Mouse (Mus musculus): ENCODE measurements around the gene Ide.

Ide gene

DNA sequence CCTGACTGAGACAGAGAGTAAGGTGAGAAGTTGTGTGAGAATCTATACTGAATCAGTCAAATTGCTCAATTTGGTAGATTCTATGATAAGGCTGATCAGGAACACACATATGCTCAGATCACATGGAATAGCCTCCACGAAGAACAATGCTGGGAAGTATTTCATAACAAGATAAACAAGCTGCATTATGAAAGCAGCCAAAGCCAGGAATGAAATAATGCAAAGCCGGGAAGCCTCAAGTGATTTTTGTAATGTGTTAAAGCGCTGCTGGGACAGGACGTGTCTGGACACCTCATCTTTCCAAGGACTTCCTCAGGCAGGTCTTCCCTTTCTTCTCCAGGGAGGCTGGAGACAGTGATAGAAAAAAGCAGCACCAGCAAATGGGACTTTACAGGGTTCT lies 4.9 kb downstream of the Ide start:
- no peak for DNase-seq

DNA sequence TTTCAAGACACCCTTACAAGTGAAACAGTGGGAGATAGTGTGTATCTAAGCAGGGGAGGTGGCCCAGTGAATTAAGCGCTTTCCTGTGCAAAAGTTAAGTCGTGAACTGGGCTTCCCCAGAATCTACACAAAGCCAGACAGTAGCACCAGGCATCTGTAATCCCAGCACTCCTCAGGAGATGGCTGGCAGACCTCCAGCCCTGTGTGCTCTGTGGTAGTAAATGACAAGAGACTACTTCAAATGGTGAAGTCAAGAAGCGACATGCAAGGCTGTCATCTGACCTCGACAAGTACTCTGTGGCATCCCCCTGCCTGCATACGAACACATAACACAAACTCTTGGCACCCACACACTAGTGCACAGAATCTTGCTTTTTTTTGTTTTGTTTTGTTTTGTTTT lies 10.4 kb downstream of the Ide start:
- DNase-seq: no peak

DNA sequence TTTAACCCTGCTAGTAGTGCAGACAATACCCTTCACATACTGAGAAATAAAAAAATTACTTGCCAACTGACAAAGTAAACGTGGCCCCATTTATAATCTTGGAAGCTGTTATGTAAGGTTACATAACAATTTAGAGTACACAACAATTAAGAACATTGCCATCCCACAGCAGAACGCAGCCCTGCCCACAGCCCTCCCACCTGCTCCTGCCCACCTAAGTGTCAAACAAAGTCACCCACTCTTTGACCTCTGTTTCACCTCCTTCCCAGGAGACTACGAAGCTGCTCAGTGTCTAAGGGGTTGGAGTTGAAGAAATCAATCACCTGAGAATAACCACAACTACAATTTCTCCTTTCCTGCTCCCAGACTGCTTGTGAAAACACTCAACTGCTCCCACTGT lies 14.1 kb downstream of the Ide start:
- no peak for DNase-seq

DNA sequence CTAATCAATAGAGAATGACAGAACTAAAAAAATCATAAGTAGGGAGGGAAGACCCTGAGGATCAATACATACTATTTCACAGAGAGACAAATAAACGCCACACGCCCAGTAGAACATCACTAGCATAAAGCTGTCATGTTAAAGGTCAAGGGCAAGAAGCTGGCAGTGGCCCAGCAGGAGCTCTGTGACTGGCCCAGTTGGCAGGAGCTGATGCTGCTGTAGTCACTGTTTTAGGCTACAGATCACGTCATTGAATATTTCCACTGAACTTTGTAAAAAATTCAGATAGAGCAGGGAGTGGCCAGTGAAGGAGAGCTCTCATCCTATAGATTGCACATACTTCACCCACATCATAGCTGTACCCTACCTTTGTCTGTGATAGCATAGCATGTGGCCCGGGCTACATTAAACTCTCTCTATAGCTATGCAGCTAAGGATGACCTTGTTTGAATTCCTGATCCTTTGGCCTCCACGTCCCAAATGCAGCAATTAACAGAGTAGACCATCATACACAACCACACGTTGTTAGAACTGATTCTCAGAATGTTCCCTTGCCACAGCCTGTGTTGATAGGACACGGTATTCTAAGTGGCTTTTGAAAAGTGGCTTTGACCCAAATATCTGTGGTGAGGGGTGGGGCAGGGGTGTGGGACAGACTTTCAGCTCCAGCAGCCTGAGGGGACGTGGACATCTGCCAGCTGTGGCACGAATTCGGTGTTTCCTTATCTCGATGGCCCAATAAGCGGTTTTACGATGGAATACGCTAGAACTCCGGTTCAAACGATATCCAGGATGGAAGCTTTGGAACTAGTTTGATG lies 16.6 kb downstream of the Ide start:
- no peak for DNase-seq

DNA sequence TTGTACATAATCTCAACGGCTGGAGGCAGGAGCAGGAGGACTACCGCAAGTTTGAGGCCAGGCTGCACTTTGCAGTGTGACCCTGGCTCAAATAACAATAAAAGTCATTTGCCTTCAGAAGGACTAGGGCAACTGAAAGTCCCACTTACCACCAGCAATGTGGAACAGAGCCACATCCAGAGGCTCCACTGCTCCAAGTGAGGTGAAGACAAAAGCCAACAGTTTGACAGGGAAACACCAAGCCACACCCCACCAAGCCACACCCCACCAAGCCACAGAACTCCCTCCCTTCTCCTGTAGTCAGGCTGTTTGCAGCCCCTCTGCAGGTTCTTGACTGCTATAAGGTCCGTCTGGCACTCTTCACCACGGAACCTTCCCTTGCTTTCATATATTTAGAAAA lies 20.3 kb downstream of the Ide start:
- DNase-seq: no peak

DNA sequence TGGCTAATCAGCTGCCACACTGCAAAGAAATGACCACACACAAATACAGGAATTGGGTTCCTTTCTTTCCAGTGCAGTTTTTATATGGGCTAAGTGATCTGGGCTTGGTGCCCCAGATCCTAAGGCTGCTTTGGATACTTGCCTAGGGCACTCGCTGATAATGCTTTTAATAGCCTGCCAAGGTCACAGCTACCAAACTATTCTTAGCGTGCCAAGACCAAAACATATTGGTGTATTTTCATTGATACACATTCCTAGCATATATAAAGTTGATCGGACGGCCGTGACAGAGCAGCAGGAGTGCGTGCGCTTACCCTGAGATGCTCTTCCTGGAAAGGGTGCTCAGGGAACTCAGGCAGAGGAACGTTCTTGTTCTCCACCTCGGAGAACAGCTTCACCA lies 22.6 kb downstream of the Ide start:
- no peak for DNase-seq

DNA sequence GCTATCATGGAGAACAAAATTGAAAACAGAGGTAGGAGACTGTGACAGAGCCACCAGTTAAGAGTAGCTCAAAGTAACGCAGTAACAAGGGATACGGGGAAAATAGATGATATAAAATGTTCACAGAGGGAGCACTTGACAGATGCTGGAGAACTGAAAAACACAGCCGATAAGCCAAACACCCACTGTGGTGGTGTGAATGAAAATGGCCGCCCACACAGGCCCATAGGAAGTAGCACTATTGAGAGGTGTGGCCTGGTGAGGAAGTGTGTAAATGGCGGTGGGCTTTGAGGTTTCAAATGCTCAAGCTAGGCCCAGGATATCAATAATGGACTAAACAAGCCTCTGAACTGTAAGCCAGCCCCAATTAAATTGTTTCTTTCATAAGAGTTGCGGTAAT lies 26.2 kb downstream of the Ide start:
- no peak for DNase-seq

DNA sequence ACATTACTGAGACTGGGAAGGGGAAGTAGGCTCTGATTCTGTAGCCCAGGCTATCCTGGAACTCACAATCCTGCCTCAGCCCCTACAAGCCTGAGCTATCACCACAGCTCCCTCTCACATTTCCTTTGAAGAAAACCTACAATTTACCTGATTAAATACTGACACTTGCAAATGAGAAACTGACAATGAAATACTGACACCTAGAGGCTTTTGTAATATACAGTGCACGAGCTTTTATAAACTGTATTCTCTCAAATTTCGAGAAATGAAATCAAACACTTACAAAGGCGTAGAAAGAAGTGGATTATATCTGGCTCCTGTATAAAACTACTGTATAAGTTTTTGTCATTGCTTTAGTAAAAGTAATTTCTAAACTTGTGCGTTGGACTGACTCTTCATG lies 27.5 kb downstream of the Ide start:
- no peak for DNase-seq

DNA sequence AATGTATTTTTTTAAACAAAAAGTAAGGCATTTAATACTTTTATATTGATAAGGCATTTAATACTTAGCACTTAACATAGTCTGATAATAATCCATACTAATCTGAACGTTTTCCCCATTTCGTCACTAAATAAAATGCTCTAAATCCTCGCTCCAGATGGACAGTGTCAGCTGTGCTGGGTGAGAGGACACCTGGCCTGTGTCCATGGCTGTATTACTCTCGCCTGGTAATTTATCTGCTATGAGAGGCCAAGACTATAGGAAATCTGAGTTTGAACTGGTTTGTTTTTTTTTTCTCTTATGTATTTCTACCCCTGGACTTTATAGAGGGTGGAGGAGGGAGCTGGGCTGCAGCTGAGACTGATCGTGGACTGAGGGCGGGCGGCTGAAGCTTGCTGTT lies 28.7 kb downstream of the Ide start:
- no peak for DNase-seq

DNA sequence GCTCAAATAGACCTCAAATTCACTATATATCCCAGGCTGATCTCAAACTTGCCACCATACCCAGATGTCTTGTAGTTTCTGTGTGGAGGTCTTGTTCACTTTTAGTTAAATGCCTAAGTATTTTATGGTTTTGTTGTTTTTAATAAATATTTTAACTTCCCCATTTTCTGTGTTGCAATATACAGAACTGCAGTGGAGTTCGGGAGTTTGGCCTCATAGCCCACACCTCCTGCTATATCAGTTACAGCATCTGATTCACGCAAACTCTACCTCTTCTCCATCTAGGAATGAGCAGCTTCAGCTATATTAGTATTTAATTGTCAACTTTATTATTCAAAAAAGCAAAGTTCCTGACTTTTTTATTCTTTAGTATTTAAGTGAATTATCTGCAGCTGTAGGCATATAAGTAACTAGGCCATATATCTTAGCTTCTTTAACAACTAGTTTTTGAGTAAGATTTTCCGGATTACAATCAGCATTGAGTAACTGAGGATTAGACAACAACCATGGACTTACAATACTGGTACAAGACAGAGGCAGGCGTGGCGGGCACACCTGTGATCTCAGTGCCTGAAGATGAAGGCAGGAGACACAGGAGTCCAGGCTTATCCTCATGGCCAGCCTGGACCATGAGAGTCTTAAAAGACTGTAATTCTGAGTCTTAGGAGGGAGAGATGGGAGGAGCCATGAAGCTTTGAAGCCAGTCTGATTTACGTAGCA lies 29.7 kb downstream of the Ide start:
- no peak for DNase-seq

DNA sequence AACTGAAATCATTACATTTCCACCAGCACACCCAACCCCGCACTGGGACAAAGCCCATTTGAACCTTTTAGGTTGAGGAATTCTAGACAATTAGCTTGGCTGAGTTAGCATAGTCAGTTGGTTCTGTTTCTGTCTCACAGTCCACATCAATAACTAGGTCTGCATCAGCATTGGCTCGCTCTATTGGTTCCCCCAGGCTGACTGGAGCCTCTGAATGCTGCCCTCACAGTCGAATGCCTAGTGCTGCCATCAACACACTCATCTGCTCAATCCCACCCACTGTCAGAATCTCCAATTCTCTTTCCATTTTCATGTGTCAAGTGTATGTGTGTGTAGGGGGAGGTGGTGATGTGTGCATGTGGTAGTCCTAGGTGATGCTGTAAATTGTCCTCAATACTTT lies 31.5 kb downstream of the Ide start:
- no peak for DNase-seq

DNA sequence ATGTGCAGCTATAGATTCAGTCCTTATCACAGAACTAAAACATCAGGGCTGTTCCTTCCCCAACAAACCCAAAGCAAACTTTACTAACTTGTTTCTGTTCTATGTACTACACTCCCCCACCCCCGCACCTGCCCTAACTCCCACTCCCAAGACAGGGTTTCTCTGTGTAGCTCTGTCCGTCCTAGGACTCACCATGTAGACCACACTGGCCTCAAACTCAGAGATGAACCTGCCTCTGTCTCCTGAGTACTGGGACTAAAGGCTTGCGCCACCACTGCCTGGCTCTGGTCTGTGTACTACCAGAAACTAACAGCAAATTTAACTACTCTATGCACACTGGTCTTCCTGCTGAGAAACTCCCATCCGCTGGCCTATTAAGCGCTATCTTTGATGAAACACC lies 32.8 kb downstream of the Ide start:
- DNase-seq: no peak

DNA sequence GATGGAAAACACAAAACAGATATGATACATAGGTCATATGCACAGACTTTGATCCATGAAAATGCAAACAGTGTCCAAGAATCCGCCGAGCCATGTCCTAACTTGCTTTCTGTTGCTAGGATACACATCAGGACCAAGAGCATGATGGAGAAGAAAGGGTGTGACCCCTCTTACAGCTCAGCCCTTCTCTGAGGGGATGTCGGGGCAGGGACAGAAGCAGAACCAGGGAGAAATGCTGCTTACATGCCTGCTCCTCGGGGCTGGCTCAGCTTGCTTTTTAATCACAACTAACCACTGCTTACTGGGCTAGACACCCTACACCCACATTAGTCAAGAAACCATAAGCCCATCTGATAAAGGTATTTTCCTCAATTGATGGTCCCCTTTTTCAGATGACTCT lies 33.6 kb downstream of the Ide start:
- DNase-seq: no peak

DNA sequence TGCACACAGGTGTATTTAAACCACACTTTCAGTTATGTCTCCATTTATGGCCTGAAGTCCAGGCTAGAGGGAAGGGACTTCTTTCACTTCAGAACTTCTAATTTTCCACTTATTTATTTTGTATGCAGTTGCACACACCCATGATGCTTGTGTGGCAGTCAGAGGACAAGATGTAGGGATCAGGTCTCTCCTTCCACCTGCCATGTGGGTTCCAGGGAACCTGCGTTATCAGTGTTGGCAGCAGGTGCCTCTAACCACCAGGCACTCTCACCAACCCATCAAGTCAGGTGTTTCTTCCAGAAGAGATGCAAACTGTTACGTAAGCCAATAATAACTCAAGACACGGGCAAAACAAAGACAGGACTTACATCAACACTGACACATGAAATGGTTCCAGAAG lies 35.9 kb downstream of the Ide start:
- DNase-seq: no peak

DNA sequence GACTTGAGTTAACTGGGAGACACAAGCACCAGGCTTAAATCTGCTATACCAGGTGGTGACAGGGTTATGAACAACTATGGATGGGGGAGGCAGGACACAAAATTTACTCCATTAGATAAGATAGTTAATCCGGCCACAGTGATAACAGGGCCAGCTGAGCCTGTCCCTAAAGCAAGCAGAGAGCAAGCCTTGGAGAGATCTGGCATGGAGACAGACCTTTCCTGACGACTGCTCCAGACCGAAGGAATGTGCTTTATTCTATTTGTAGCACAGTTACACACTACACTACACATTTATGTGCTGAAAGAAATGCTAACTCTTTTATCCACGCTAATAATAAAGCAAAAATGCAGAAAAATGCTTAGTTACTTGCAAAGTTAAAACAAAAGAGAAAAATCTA lies 46.0 kb downstream of the Ide start:
- no peak for DNase-seq

DNA sequence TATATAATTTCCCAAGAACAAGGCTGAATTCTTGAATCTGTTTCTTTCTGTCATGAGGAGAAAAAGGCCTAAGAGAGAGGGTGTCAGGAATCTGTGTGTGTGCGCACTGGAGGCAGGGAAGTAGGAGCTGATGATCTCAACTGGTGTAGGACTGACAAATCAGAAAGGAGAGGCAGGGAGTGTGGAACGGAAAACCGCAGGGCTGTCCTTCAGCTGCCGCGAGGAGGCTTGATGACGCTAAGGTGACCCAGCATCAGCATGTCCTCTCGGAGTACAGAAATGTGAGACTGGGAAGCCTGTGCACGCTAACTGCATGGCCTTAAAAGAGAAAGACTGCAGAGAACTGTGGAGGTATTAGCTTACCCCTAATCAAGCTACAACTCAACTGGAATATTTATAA lies 46.7 kb downstream of the Ide start:
- DNase-seq: no peak

DNA sequence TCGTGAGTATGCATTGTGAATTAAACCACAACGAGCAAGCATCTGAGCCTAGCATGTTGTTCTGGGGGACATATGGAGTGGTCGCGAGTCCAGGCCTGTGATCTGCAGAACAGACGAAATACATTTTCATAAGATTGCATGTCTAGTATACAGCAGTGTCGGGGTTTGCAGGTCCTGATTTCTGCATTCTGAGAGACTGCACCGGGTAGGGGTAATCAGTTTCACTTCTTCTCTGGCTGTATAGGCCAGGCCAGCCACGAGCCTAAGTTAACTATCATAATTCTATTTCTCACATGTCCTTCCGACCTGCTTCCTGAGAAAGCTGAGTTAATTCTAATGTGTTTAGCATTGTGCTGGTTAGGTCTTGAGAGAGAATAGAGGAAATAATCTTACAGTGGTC lies 52.9 kb downstream of the Ide start:
- DNase-seq: no peak

DNA sequence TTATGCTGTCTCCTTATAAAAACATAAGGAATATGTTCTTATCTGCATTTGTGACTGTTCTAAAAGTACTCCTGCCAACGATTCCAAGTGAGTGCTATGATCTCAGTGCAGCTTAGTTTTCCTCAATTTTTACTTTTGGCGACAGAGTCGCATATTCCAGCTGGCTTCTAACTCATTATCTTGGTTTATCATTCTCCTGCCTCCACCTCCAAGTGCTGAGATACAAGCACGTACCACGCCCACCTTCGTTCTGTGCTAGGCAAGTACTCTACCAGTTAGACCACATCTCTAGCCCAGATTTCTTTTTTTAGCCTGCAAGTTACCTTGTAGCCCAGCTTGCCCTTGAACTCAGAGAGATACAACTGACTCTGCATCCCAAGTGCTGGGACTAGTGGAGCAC lies 54.5 kb downstream of the Ide start:
- DNase-seq: no peak

DNA sequence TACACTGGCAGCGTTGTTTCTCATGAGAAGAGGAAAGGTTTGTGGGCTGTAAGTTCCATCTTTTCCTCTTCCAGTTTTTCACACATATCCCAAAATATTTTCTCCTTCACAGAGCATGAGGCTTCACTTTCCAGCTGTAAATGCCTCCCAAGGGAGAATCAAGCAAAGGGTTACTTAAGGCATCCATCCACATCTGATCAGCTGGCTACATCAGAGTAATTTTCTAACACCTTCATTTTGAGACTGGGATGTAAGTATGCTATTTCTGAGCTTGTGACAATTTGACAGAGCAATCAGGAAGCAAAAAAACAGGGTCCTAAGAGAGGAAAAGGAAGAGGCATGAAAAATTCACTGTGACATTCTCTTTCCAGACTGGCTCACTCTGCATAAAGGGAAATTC lies 55.9 kb downstream of the Ide start:
- DNase-seq: no peak

DNA sequence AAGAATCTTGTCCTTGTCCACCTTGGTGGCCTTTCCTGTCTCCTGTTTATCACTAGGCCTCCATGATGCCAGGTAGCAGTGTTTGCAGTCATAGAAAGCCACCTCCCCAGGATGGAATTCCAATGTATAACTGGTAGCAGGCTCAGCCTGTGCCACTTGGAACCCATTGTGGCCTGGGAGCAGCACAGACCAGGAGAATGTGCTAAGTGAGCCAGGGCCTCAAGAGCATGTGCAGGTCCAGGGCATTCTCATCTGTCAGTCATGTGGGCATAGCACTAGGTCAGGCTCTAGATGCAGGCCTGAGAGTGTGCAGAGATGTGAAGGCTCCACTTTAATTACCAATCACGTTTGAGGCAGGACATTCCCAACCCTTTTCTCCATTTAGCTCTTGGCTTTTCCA lies 58.5 kb downstream of the Ide start:
- DNase-seq: no peak

DNA sequence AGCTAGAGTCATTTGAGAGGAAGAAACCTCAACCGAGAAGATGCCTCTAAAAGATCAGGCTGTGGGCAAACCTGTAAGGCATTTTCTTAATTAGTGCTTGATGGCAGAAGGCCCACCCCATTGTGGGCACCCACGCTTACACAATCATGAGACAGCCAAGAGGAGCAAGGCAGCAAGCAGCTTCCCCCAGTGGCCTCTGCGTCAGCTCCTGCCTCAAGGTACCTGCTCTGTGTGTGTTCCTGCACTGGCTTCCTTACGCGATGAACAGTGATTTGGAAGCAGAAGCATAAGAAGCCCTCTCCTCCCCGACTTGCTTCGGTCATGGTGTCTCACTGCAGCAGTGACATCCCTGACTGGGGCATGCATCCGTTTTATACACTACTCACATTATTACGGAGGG lies 62.1 kb downstream of the Ide start:
- DNase-seq: no peak

DNA sequence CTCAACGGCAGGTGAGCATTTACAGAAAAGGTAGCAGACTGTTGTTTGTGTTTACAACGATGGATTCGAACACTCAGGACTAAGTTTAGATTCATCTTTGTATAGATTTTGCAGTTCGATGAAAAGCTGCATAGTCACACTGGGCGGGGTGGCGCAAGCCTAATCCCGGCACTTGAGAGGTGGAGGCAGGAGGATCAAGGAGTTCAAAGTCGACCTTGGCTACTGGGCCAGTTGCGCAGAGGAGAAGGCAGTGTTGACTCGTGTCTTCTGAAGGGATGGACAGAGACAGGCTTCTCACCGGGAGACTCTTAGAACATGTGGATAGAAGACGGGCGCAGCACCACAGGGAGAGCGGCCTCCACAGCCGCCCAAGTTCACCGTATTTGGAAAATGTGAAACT lies 68.5 kb downstream of the Ide start:
- DNase-seq: no peak

DNA sequence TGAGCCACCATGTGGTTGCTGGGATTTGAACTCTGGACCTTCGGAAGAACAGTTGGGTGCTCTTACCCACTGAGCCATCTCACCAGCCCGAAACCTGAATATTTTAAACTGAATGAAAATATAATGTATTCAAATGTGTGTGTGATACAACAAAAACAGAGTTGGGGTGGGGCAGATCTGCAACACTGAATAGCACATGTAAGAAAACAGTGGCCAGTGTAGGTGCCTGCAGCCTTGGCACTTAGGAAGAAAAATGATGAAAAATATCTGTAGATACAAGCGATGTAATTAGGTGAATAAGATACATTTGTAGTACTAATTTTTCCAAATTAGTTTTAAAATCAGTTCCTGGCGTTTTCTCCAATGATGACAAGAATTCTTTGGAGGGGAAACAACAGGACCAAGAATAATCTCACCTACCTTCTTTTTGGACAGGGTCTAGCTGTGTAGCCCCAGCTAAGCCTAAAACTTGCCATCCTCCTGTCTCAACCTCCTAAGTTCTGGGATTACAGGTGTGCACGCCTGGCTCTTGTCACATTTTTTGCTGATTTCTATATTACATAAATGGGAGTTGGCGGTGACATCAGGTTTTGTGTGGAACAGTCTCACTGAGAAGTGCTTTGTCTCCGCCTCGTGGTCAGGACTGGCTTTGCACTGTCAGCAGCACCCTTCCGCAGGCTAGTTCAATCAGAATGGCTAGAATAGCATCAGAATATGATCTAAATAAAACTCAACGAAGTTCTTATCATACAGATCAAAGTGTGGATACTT lies 72.1 kb downstream of the Ide start:
- DNase-seq: peak; percentile 91

Measured in kidney, postnatal 14 days (tissue).